Mouse (Mus musculus): Measurements from ENCODE around the gene Ass1.

- no peak for TF ChIP-seq CHD2 (IDR thresholded peaks at IDR 0.05; ENCODE audit: low read depth, low read length)
- no peak for TF ChIP-seq ZNF384 (IDR thresholded peaks at IDR 0.05; ENCODE audit: low read depth, low read length)
- TF ChIP-seq ZC3H11A (IDR thresholded peaks at IDR 0.05; ENCODE audit: borderline replicate concordance, low read depth, low read length): no peak
Measured at GRCm38 (mm10) chr2:31489166-31489565, 19.2 kb downstream of the Ass1 start.

Measured in ES-E14 (cell line).